Mouse (Mus musculus): ENCODE measurements around the gene Cnot2.

Gene Cnot2

GRCm38 (mm10) chr10:116440088-116440487 lies 141.2 kb downstream of the Cnot2 start:
- intact Hi-C loops (cut with DNase I): no loop called here

- intact Hi-C loops (cut with DNase I): no loop called here
Measured at GRCm38 (mm10) chr10:116435455-116435854, 145.9 kb downstream of the Cnot2 start.

Small RNA genes within 50 kb of the gene (microRNA-seq; reads per million reads assigned to microRNA genes)
- gene Gm25190: 0 reads per million in 2 experiments

Measured in adrenal gland (tissue).